Mouse (Mus musculus) C2C12 (cell line): ENCODE data around the gene Dcaf7.

Experiments used
- CEBPB ChIP-seq: IDR thresholded peaks from one replicate; pipeline ENCODE4 v1.6.1; 2011; ENCODE audit warnings: low read depth, mild to moderate bottlenecking, control low read depth, moderate library complexity
- CTCF ChIP-seq: IDR thresholded peaks from one replicate; pipeline ENCODE4 v1.5.1; 2011; ENCODE audit not compliant: control insufficient read depth, insufficient read depth, insufficient read length
- MAX ChIP-seq: IDR thresholded peaks from one replicate; pipeline ENCODE4 v1.6.1; 2011; ENCODE audit warnings: mild to moderate bottlenecking, control low read depth

- no peak for TF ChIP-seq CEBPB
- TF ChIP-seq CTCF = no peak
- no peak for TF ChIP-seq MAX
Measured at GRCm38 (mm10) chr11:106098223-106098622, 61.6 kb downstream of the Dcaf7 start.
